Mouse (Mus musculus) MEL (cell line): ENCODE measurements around the gene Igdcc3. TPM values are rescaled to one million over a fixed set of nuclear protein-coding genes. Genes with fewer than 3 reads are reported as not detected.

ENCODE experiments used
- DNase-seq: peaks from one replicate; pipeline ENCODE4 v3.0.0; 2011; ENCODE audit warnings: low read depth, low spot score
- H3K27ac ChIP-seq: 2 replicates; pipeline ENCODE4 v1.5.1; 2012; ENCODE audit warnings: low read depth, mild to moderate bottlenecking, control low read depth, low read length, moderate library complexity; ENCODE audit not compliant: control insufficient read depth
- H3K27me3 ChIP-seq, 2 experiments: fragments of 150-350 bp in 1 of 2; sonication (generic) in 1 of 2; 2 replicates each; pipeline ENCODE4 v1.6.1; 2012; ENCODE audit warnings: low read length in 2 of 2, mild to moderate bottlenecking in 2 of 2, improper control_type of control experiment in 1 of 2, moderate library complexity in 1 of 2; ENCODE audit not compliant: insufficient read depth in 2 of 2, control insufficient read depth in 1 of 2
- H3K36me3 ChIP-seq, 2 experiments: 2 replicates each; pipeline ENCODE4 v1.6.1; 2012 to 2014; ENCODE audit warnings: low read length in 2 of 2, improper control_type of control experiment in 1 of 2, inconsistent platforms in 1 of 2, mild to moderate bottlenecking in 1 of 2; ENCODE audit not compliant: insufficient read depth in 2 of 2, control insufficient read depth in 1 of 2
- H3K4me1 ChIP-seq, 2 experiments: fragments of 150-350 bp in 1 of 2; sonication (generic) in 1 of 2; 2 replicates each; pipeline ENCODE4 v1.6.1; 2012; ENCODE audit warnings: low read length in 2 of 2, improper control_type of control experiment in 1 of 2, mild to moderate bottlenecking in 1 of 2; ENCODE audit not compliant: insufficient read depth in 2 of 2, control insufficient read depth in 1 of 2
- H3K4me3 ChIP-seq, 2 experiments: fragments of 150-350 bp in 1 of 2; sonication (generic) in 1 of 2; 2 replicates each; pipeline ENCODE4 v1.5.1; 2012; ENCODE audit warnings: low read depth in 2 of 2, low read length in 2 of 2, mild to moderate bottlenecking in 2 of 2, moderate library complexity in 2 of 2, control low read depth in 1 of 2, improper control_type of control experiment in 1 of 2; ENCODE audit not compliant: control insufficient read depth in 1 of 2, insufficient read depth in 1 of 2
- H3K79me2 ChIP-seq: 2 replicates; pipeline ENCODE4 v1.6.1; 2012; ENCODE audit warnings: mild to moderate bottlenecking, low read length, moderate library complexity; ENCODE audit not compliant: control insufficient read depth, poor library complexity, insufficient read depth
- H3K9ac ChIP-seq: 2 replicates; pipeline ENCODE4 v1.6.1; 2012; ENCODE audit warnings: low read depth, mild to moderate bottlenecking, control low read depth, low read length, moderate library complexity; ENCODE audit not compliant: control insufficient read depth, poor library complexity, severe bottlenecking
- H3K9me3 ChIP-seq: fragments of 150-350 bp; sonication (generic); replicated peaks from 2 replicates; pipeline ENCODE4 v1.6.1; 2012; ENCODE audit warnings: mild to moderate bottlenecking, low read length, improper control_type of control experiment, moderate library complexity; ENCODE audit not compliant: insufficient read depth
- BHLHE40 ChIP-seq: IDR thresholded peaks from 2 replicates; pipeline ENCODE4 v1.6.1; 2012; ENCODE audit warnings: low read depth, mild to moderate bottlenecking, inconsistent platforms, low read length, improper control_type of control experiment, borderline replicate concordance
- CHD1 ChIP-seq: IDR thresholded peaks from 2 replicates; pipeline ENCODE4 v1.6.1; 2012; ENCODE audit warnings: low read depth, mild to moderate bottlenecking, inconsistent platforms, low read length, improper control_type of control experiment
- CTCF ChIP-seq, 3 experiments: IDR thresholded peaks in 2 of 3; conservative IDR thresholded peaks in 1 of 3; 2 replicates each; pipeline ENCODE4 v1.5.1; 2011 to 2012; ENCODE audit warnings: low read length in 3 of 3, low read depth in 2 of 3, mild to moderate bottlenecking in 2 of 3, improper control_type of control experiment in 1 of 3, inconsistent platforms in 1 of 3, mixed read lengths in 1 of 3, moderate library complexity in 1 of 3; ENCODE audit not compliant: control insufficient read depth in 1 of 3, insufficient read depth in 1 of 3, poor library complexity in 1 of 3, severe bottlenecking in 1 of 3
- ELF1 ChIP-seq: IDR thresholded peaks from 2 replicates; pipeline ENCODE4 v1.6.1; 2014; ENCODE audit warnings: low read depth, mild to moderate bottlenecking, inconsistent platforms, low read length, improper control_type of control experiment, moderate library complexity
- EP300 ChIP-seq, 2 experiments: IDR thresholded peaks; 2 replicates each; pipeline ENCODE4 v1.6.1; 2011; ENCODE audit warnings: improper control_type of control experiment in 2 of 2, low read length in 2 of 2, low read depth in 1 of 2, mild to moderate bottlenecking in 1 of 2
- ETS1 ChIP-seq: IDR thresholded peaks from 2 replicates; pipeline ENCODE4 v1.6.1; 2012; ENCODE audit warnings: low read depth, mild to moderate bottlenecking, inconsistent platforms, low read length, improper control_type of control experiment, moderate library complexity
- GABPA ChIP-seq: IDR thresholded peaks from 2 replicates; pipeline ENCODE4 v1.6.1; 2012; ENCODE audit warnings: low read depth, mild to moderate bottlenecking, inconsistent platforms, low read length, improper control_type of control experiment, moderate library complexity
- GATA1 ChIP-seq: IDR thresholded peaks from 2 replicates; pipeline ENCODE4 v1.6.1; 2011; ENCODE audit warnings: low read depth, low read length, improper control_type of control experiment
- HCFC1 ChIP-seq: IDR thresholded peaks from 2 replicates; pipeline ENCODE4 v1.6.1; 2012; ENCODE audit warnings: low read depth, mild to moderate bottlenecking, inconsistent platforms, low read length, improper control_type of control experiment, moderate library complexity
- JUND ChIP-seq: IDR thresholded peaks from 2 replicates; pipeline ENCODE4 v1.6.1; 2011; ENCODE audit warnings: low read depth, mild to moderate bottlenecking, improper control_type of control experiment, low read length
- MAFK ChIP-seq: IDR thresholded peaks from 2 replicates; pipeline ENCODE4 v1.6.1; 2011; ENCODE audit warnings: low read depth, mild to moderate bottlenecking, low read length, improper control_type of control experiment, borderline replicate concordance
- MAX ChIP-seq: IDR thresholded peaks from 2 replicates; pipeline ENCODE4 v1.6.1; 2011; ENCODE audit warnings: low read length, improper control_type of control experiment
- MEF2A ChIP-seq: IDR thresholded peaks from 2 replicates; pipeline ENCODE4 v1.6.1; 2014; ENCODE audit warnings: low read depth, mild to moderate bottlenecking, inconsistent platforms, low read length, improper control_type of control experiment; ENCODE audit not compliant: poor library complexity, insufficient replicate concordance, severe bottlenecking; ENCODE audit errors: extremely low read depth
- MXI1 ChIP-seq: IDR thresholded peaks from 2 replicates; pipeline ENCODE4 v1.6.1; 2011; ENCODE audit warnings: mild to moderate bottlenecking, low read depth, low read length, improper control_type of control experiment
- MYB ChIP-seq: IDR thresholded peaks from 2 replicates; pipeline ENCODE4 v1.6.1; 2011; ENCODE audit warnings: mild to moderate bottlenecking, low read depth, low read length, improper control_type of control experiment
- MYC ChIP-seq: IDR thresholded peaks from 2 replicates; pipeline ENCODE4 v1.6.1; 2011; ENCODE audit warnings: low read depth, mild to moderate bottlenecking, low read length, improper control_type of control experiment, moderate library complexity
- NELFE ChIP-seq: IDR thresholded peaks from 2 replicates; pipeline ENCODE4 v1.6.1; 2011; ENCODE audit warnings: low read depth, low read length, improper control_type of control experiment
- NRF1 ChIP-seq: IDR thresholded peaks from 2 replicates; pipeline ENCODE4 v1.6.1; 2014; ENCODE audit warnings: low read depth, mild to moderate bottlenecking, inconsistent platforms, low read length, improper control_type of control experiment, moderate library complexity; ENCODE audit not compliant: poor library complexity, insufficient read depth, severe bottlenecking
- POLR2A ChIP-seq, 2 experiments: IDR thresholded peaks; 2 replicates each; pipeline ENCODE4 v1.6.1; 2011 to 2012; ENCODE audit warnings: low read length in 2 of 2, mild to moderate bottlenecking in 2 of 2, control low read depth in 1 of 2, improper control_type of control experiment in 1 of 2, low read depth in 1 of 2, moderate library complexity in 1 of 2; ENCODE audit not compliant: control insufficient read depth in 1 of 2, insufficient read depth in 1 of 2, poor library complexity in 1 of 2
- POLR2AphosphoS2 ChIP-seq: IDR thresholded peaks from 2 replicates; pipeline ENCODE4 v1.6.1; 2011; ENCODE audit warnings: low read length, improper control_type of control experiment
- RAD21 ChIP-seq: IDR thresholded peaks from 2 replicates; pipeline ENCODE4 v1.6.1; 2011; ENCODE audit warnings: mild to moderate bottlenecking, low read depth, low read length, improper control_type of control experiment
- RCOR1 ChIP-seq: IDR thresholded peaks from 2 replicates; pipeline ENCODE4 v1.6.1; 2012; ENCODE audit warnings: low read depth, mild to moderate bottlenecking, inconsistent platforms, low read length, improper control_type of control experiment
- SIN3A ChIP-seq: IDR thresholded peaks from 2 replicates; pipeline ENCODE4 v1.6.1; 2012; ENCODE audit warnings: low read length, improper control_type of control experiment, inconsistent platforms
- SMC3 ChIP-seq: IDR thresholded peaks from 2 replicates; pipeline ENCODE4 v1.6.1; 2011; ENCODE audit warnings: low read depth, low read length, improper control_type of control experiment
- TAL1 ChIP-seq: IDR thresholded peaks from 2 replicates; pipeline ENCODE4 v1.6.1; 2012; ENCODE audit warnings: mild to moderate bottlenecking, inconsistent platforms, low read length, moderate library complexity, mixed read lengths
- TBP ChIP-seq: IDR thresholded peaks from 2 replicates; pipeline ENCODE4 v1.8.0; 2011; ENCODE audit warnings: low read depth, low read length, improper control_type of control experiment
- TCF12 ChIP-seq: IDR thresholded peaks from 2 replicates; pipeline ENCODE4 v1.6.1; 2014; ENCODE audit warnings: low read depth, mild to moderate bottlenecking, inconsistent platforms, low read length, improper control_type of control experiment, moderate library complexity
- UBTF ChIP-seq: IDR thresholded peaks from 2 replicates; pipeline ENCODE4 v1.6.1; 2012; ENCODE audit warnings: low read depth, mild to moderate bottlenecking, inconsistent platforms, low read length, improper control_type of control experiment, moderate library complexity, borderline replicate concordance; ENCODE audit not compliant: insufficient read depth
- USF1 ChIP-seq: IDR thresholded peaks from 2 replicates; pipeline ENCODE4 v1.6.1; 2014; ENCODE audit warnings: low read depth, mild to moderate bottlenecking, inconsistent platforms, low read length, improper control_type of control experiment, moderate library complexity
- USF2 ChIP-seq, 2 experiments: IDR thresholded peaks; 2 replicates each; pipeline ENCODE4 v1.6.1; 2011 to 2012; ENCODE audit warnings: improper control_type of control experiment in 2 of 2, low read length in 2 of 2, borderline replicate concordance in 1 of 2, inconsistent platforms in 1 of 2, low read depth in 1 of 2, mild to moderate bottlenecking in 1 of 2; ENCODE audit not compliant: insufficient read depth in 1 of 2
- ZC3H11A ChIP-seq: IDR thresholded peaks from 2 replicates; pipeline ENCODE4 v1.6.1; 2012; ENCODE audit warnings: low read depth, mild to moderate bottlenecking, inconsistent platforms, low read length, improper control_type of control experiment
- ZMIZ1 ChIP-seq: IDR thresholded peaks from 2 replicates; pipeline ENCODE4 v1.6.1; 2012; ENCODE audit warnings: low read depth, mild to moderate bottlenecking, inconsistent platforms, low read length, improper control_type of control experiment, moderate library complexity
- ZNF384 ChIP-seq: IDR thresholded peaks from 2 replicates; pipeline ENCODE4 v1.6.1; 2012; ENCODE audit warnings: low read depth, mild to moderate bottlenecking, inconsistent platforms, low read length, improper control_type of control experiment
- polyA plus RNA-seq, 2 experiments: library from polyadenylated mRNA; stranded (reverse) in 1 of 2; unstranded in 1 of 2; fragments of >175 nt in 1 of 2; fragments of >200 nt in 1 of 2; gene quantifications; 2 replicates each; pipeline versions ENCODE4 v1.2.1 to v1.2.4; 2012; ENCODE audit warnings: low replicate concordance in 2 of 2, low read depth in 1 of 2; ENCODE audit not compliant: insufficient read length in 2 of 2, insufficient read depth in 1 of 2, missing spikeins in 1 of 2
- total RNA-seq: library from RNA; depleted of rRNA; stranded (reverse); fragments of 300-350 nt; gene quantifications from 2 replicates; pipeline ENCODE4 v1.2.3, GENCODE M21; 2012

The Igdcc3 gene
- total and polyA plus RNA-seq, 3 experiments = not detected

- Histone ChIP-seq H3K27me3 (no peaks in the 10 kb centered on the region), H3K4me3 (no peak overlapping the region), H3K27ac (no peak overlapping the region), H3K79me2 (no peaks in the 10 kb centered on the region), H3K9me3 (no peaks in the 10 kb centered on the region), H3K4me1 (peaks cover 0 to under 1% of the 10 kb centered on the region in 2 experiments; a peak in 1 of 4 replicates), H3K9ac (no peak overlapping the region), H3K36me3 (peaks cover 0 to 2% of the 10 kb centered on the region in 2 experiments; a peak in 1 of 4 replicates)
- DNase-seq = peak; percentile 80
- TF ChIP-seq RCOR1 (no peak), TCF12 (no peak), MAFK (no peak), MEF2A (no peak), MXI1 (no peak), USF1 (no peak), POLR2A (IDR thresholded peaks at IDR 0.05; ENCODE audit: control insufficient read depth in 1 of 2, insufficient read depth in 1 of 2, low read depth in 1 of 2, low read length in 2 of 2, poor library complexity in 1 of 2) (no peak), HCFC1 (no peak), MYC (no peak), CHD1 (no peak), MYB (no peak), NRF1 (no peak; the same call in 1 of the 2 replicates), GATA1 (no peak), POLR2AphosphoS2 (no peak), JUND (no peak), SIN3A (no peak), NELFE (no peak), CTCF (IDR thresholded peaks at IDR 0.05 in 2 of 3, conservative IDR thresholded peaks at IDR 0.05 in 1 of 3; ENCODE audit: control insufficient read depth in 1 of 3, insufficient read depth in 1 of 3, low read depth in 2 of 3, low read length in 3 of 3, poor library complexity in 1 of 3, severe bottlenecking in 1 of 3) (peak; percentile 53 to 82 (median 80)), ZNF384 (no peak), GABPA (no peak), UBTF (no peak), EP300 (IDR thresholded peaks at IDR 0.05; ENCODE audit: low read depth in 1 of 2, low read length in 2 of 2) (no peak), ELF1 (no peak), BHLHE40 (no peak), MAX (no peak), RAD21 (peak; percentile 65), TAL1 (no peak), ETS1 (no peak), ZC3H11A (peak; percentile 53), USF2 (IDR thresholded peaks at IDR 0.05; ENCODE audit: borderline replicate concordance in 1 of 2, insufficient read depth in 1 of 2, low read depth in 1 of 2, low read length in 2 of 2) (no peak), SMC3 (peak; percentile 84), ZMIZ1 (no peak), TBP (no peak)
Observed at GRCm38 (mm10) chr9:65133739-65134138, 7.2 kb upstream of the Igdcc3 start.
